Mouse (Mus musculus): ENCODE measurements around the gene Rdh7.
"Not testable (repeated sequence)": the region's sequence is repeated elsewhere in the genome, so short reads cannot be mapped to it uniquely, and the experiment has no call there.

The Rdh7 gene

GRCm38 (mm10) chr10:127893163-127894022, 4.8 kb upstream of the Rdh7 start:
- intact Hi-C loops (cut with DNase I): not testable (repeated sequence)

GRCm38 (mm10) chr10:127891481-127891880, 2.9 kb upstream of the Rdh7 start:
- intact Hi-C loops (cut with DNase I): no loop called here

- intact Hi-C loops (cut with DNase I): no loop called here
Observed at GRCm38 (mm10) chr10:127886971-127887370, 1.6 kb downstream of the Rdh7 start.

GRCm38 (mm10) chr10:127886551-127886950, 2.1 kb downstream of the Rdh7 start:
- intact Hi-C loops (cut with DNase I): no loop called here

- intact Hi-C loops (cut with DNase I): no loop called here
Observed at GRCm38 (mm10) chr10:127881041-127881440, 7.6 kb downstream of the Rdh7 start.

GRCm38 (mm10) chr10:127879155-127879688, 9.4 kb downstream of the Rdh7 start:
- intact Hi-C loops (cut with DNase I): no loop called here

GRCm38 (mm10) chr10:127878262-127879057, 10.2 kb downstream of the Rdh7 start:
- intact Hi-C loops (cut with DNase I): no loop called here

GRCm38 (mm10) chr10:127877681-127878080, 10.9 kb downstream of the Rdh7 start:
- intact Hi-C loops (cut with DNase I): no loop called here

- intact Hi-C loops (cut with DNase I): loop anchor here (2.0 kb wide), 1 partner anchor 64 kb away; no protein-coding TSS in a partner anchor
Observed at GRCm38 (mm10) chr10:127872484-127872883, 16.1 kb downstream of the Rdh7 start.

- intact Hi-C loops (cut with DNase I): no loop called here
Observed at GRCm38 (mm10) chr10:127866232-127866631, 22.4 kb downstream of the Rdh7 start, which contains the start of gene Rdh16f2. Gene Rdh16f2 (plus strand): TSS chr10:127866474.

- intact Hi-C loops (cut with DNase I): no loop called here
Observed at GRCm38 (mm10) chr10:127864931-127865330, 23.7 kb downstream of the Rdh7 start.

GRCm38 (mm10) chr10:127856376-127856775, 32.2 kb downstream of the Rdh7 start:
- intact Hi-C loops (cut with DNase I): no loop called here

GRCm38 (mm10) chr10:127849628-127850027, 39.0 kb downstream of the Rdh7 start, which contains the start of gene Rdh19:
Gene Rdh19 (plus strand): TSS chr10:127849928.
- intact Hi-C loops (cut with DNase I): no loop called here

GRCm38 (mm10) chr10:127848089-127848488, 40.5 kb downstream of the Rdh7 start:
- intact Hi-C loops (cut with DNase I): no loop called here

- intact Hi-C loops (cut with DNase I): not testable (repeated sequence)
Observed at GRCm38 (mm10) chr10:127845945-127846344, 42.7 kb downstream of the Rdh7 start.

- intact Hi-C loops (cut with DNase I): no loop called here
Observed at GRCm38 (mm10) chr10:127840776-127841175, 47.8 kb downstream of the Rdh7 start.

GRCm38 (mm10) chr10:127838539-127838938, 50.1 kb downstream of the Rdh7 start:
- intact Hi-C loops (cut with DNase I): no loop called here

GRCm38 (mm10) chr10:127837793-127838192, 50.8 kb downstream of the Rdh7 start:
- intact Hi-C loops (cut with DNase I): not testable (repeated sequence)

- intact Hi-C loops (cut with DNase I): no loop called here
Observed at GRCm38 (mm10) chr10:127835292-127835691, 53.3 kb downstream of the Rdh7 start.

- intact Hi-C loops (cut with DNase I): not testable (repeated sequence)
Observed at GRCm38 (mm10) chr10:127834186-127834585, 54.4 kb downstream of the Rdh7 start.

All from adrenal gland (tissue).